Mouse (Mus musculus): ENCODE results near the gene Klhl11. TPM values are rescaled to one million over a fixed set of nuclear protein-coding genes. Genes with fewer than 3 reads are reported as not detected.

Gene Klhl11
- total and polyA plus RNA-seq, 3 experiments, result 3.4 to 28.3 (median 27.5) TPM

- Histone ChIP-seq H3K9me3 (replicated peaks) (no peaks in the 10 kb centered on the region), H3K27me3 (ENCODE audit: insufficient read depth, low read length) (no peaks in the 10 kb centered on the region), H3K4me3 (ENCODE audit: low read depth, low read length) (no peak overlapping the region; the same call in 1 of the 2 replicates), H3K36me3 (replicated peaks) (peaks cover 66% of the 10 kb centered on the region), H3K4me1 (ENCODE audit: insufficient read depth, low read depth, low read length) (peaks cover 65% of the 10 kb centered on the region)
- no peak for TF ChIP-seq GATA2 (IDR thresholded peaks at IDR 0.05; ENCODE audit: borderline replicate concordance, low read depth, low read length)
- peak; percentile 71 for TF ChIP-seq TAL1 (conservative IDR thresholded peaks at IDR 0.05; ENCODE audit: low read depth, low read length)
- TF ChIP-seq CTCF (IDR thresholded peaks at IDR 0.05; ENCODE audit: low read depth, low read length), result no peak
- TF ChIP-seq GATA1 (IDR thresholded peaks at IDR 0.05; ENCODE audit: borderline replicate concordance, low read length), result no peak
- TF ChIP-seq POLR2AphosphoS5 (IDR thresholded peaks at IDR 0.05; ENCODE audit: insufficient replicate concordance, low read depth, low read length), result no peak
- DNase-seq (ENCODE audit: low spot score) (peak; percentile 52), ATAC-seq (ENCODE audit: extremely low read depth, insufficient number of reproducible peaks, low FRiP score, poor library complexity, severe bottlenecking) (peak; percentile 94)
Observed at GRCm38 (mm10) chr11:100465229-100465792, 7.2 kb downstream of the Klhl11 start.

DNA sequence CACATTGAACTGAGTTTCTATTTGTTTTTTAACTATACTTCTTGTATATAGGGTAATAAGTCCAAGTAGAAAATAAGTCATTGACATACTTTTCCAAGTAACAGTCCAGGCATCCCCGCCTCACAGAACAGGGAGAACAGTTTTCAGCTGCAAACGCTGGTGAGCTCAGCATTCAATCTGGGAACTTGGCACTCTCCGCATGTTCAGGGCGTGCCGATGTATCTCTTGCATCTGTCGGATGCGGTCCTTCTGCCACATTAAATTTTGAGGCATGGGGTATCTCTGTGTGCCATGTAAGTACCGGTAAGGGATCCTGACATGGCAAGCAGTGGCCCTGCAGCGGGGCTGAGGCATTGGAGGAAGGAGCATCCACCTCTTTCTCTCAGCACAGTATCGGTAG lies 9.8 kb downstream of the Klhl11 start:
- peaks cover 66% of the 10 kb centered on the region for H3K36me3 ChIP-seq (replicated peaks)
- peaks cover 43% of the 10 kb centered on the region for H3K4me1 ChIP-seq (ENCODE audit: insufficient read depth, low read depth, low read length)
- no peaks in the 10 kb centered on the region for H3K9me3 ChIP-seq (replicated peaks)
- no peaks in the 10 kb centered on the region for H3K27me3 ChIP-seq (ENCODE audit: insufficient read depth, low read length)
- no peak for ATAC-seq (ENCODE audit: extremely low read depth, insufficient number of reproducible peaks, low FRiP score, poor library complexity, severe bottlenecking)
- no peak overlapping the region for H3K4me3 ChIP-seq (ENCODE audit: low read depth, low read length)
- TF ChIP-seq CTCF (IDR thresholded peaks at IDR 0.05; ENCODE audit: low read depth, low read length), result no peak
- TF ChIP-seq GATA1 (IDR thresholded peaks at IDR 0.05; ENCODE audit: borderline replicate concordance, low read length), result no peak
- TF ChIP-seq GATA2 (IDR thresholded peaks at IDR 0.05; ENCODE audit: borderline replicate concordance, low read depth, low read length), result no peak
- no peak for TF ChIP-seq POLR2AphosphoS5 (IDR thresholded peaks at IDR 0.05; ENCODE audit: insufficient replicate concordance, low read depth, low read length)
- TF ChIP-seq TAL1 (conservative IDR thresholded peaks at IDR 0.05; ENCODE audit: low read depth, low read length), result no peak
- DNase-seq (ENCODE audit: low spot score), result no peak

DNA sequence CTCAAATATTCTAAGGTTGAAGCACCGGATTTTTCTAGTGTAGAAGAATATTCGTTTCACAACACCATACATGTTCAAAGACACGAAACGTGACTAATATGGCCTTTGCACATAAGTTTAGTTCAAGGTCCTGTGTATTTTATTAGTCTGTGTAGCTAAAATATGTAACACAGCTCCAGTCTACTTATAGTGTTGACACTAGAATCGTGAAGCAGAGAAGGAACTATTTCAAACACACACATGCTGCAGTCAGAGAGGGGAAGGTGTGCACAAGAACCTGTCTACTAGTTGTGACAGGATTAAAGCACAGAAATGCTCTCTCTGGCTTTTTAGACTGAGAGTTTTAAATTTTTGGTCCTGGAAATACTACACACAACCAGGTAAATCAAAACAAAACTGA lies 14.8 kb downstream of the Klhl11 start:
- ATAC-seq (ENCODE audit: extremely low read depth, insufficient number of reproducible peaks, low FRiP score, poor library complexity, severe bottlenecking) (no peak), DNase-seq (ENCODE audit: low spot score) (no peak)
- H3K36me3 ChIP-seq (replicated peaks), result peaks cover 62% of the 10 kb centered on the region
- H3K4me3 ChIP-seq (ENCODE audit: low read depth, low read length), result no peak overlapping the region
- TF ChIP-seq TAL1 (conservative IDR thresholded peaks at IDR 0.05; ENCODE audit: low read depth, low read length), result no peak
- no peak for TF ChIP-seq POLR2AphosphoS5 (IDR thresholded peaks at IDR 0.05; ENCODE audit: insufficient replicate concordance, low read depth, low read length)
- TF ChIP-seq GATA2 (IDR thresholded peaks at IDR 0.05; ENCODE audit: borderline replicate concordance, low read depth, low read length), result no peak
- TF ChIP-seq GATA1 (IDR thresholded peaks at IDR 0.05; ENCODE audit: borderline replicate concordance, low read length), result no peak
- TF ChIP-seq CTCF (IDR thresholded peaks at IDR 0.05; ENCODE audit: low read depth, low read length), result no peak
- H3K9me3 ChIP-seq (replicated peaks), result no peaks in the 10 kb centered on the region
- H3K27me3 ChIP-seq (ENCODE audit: insufficient read depth, low read length), result no peaks in the 10 kb centered on the region
- peaks cover 5% of the 10 kb centered on the region for H3K4me1 ChIP-seq (ENCODE audit: insufficient read depth, low read depth, low read length)

DNA sequence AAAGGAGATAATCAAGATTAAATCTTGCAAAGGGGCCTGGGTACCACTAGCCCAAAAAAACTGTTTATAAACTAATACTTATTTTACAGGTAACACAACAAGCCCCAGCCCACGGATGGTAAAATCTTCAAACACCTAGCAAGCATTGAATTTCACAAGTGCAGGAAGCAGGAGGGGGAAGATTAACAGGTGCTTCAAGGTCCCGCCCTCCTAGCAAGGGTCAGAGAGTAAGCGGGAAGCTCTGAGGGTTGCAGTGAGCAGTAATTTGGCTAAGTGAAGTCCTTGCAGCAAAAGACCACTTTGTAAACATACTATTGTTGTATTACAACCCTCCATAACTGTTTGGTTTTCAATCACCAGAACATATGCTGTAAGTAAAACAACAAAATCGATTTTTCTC lies 15.3 kb downstream of the Klhl11 start:
- no peak overlapping the region for H3K4me3 ChIP-seq (ENCODE audit: low read depth, low read length)
- peaks cover 4% of the 10 kb centered on the region; the same call in 1 of the 2 replicates for H3K4me1 ChIP-seq (ENCODE audit: insufficient read depth, low read depth, low read length)
- no peak for DNase-seq (ENCODE audit: low spot score)
- TF ChIP-seq CTCF (IDR thresholded peaks at IDR 0.05; ENCODE audit: low read depth, low read length), result no peak
- no peak for TF ChIP-seq GATA2 (IDR thresholded peaks at IDR 0.05; ENCODE audit: borderline replicate concordance, low read depth, low read length)
- TF ChIP-seq GATA1 (IDR thresholded peaks at IDR 0.05; ENCODE audit: borderline replicate concordance, low read length), result no peak
- TF ChIP-seq TAL1 (conservative IDR thresholded peaks at IDR 0.05; ENCODE audit: low read depth, low read length), result no peak
- TF ChIP-seq POLR2AphosphoS5 (IDR thresholded peaks at IDR 0.05; ENCODE audit: insufficient replicate concordance, low read depth, low read length), result no peak
- peaks cover 57% of the 10 kb centered on the region for H3K36me3 ChIP-seq (replicated peaks)
- H3K27me3 ChIP-seq (ENCODE audit: insufficient read depth, low read length), result no peaks in the 10 kb centered on the region
- no peak for ATAC-seq (ENCODE audit: extremely low read depth, insufficient number of reproducible peaks, low FRiP score, poor library complexity, severe bottlenecking)
- H3K9me3 ChIP-seq (replicated peaks), result no peaks in the 10 kb centered on the region

GRCm38 (mm10) chr11:100442625-100443024 lies 29.9 kb downstream of the Klhl11 start:
- DNase-seq (ENCODE audit: low spot score), result no peak

GRCm38 (mm10) chr11:100441797-100442196 lies 30.7 kb downstream of the Klhl11 start, which contains the start of the genes Nt5c3b and Klhl10:
Gene Nt5c3b (minus strand): TSS chr11:100441808.
Gene Klhl10 (plus strand): TSS chr11:100441917.
- Histone ChIP-seq H3K4me3 (ENCODE audit: low read depth, low read length) (peak within 1 kb of the TSS; percentile 78), H3K9me3 (replicated peaks) (no peaks in the 10 kb centered on the region), H3K27me3 (ENCODE audit: insufficient read depth, low read length) (0 out of 2 replicates have a peak, but pooled peaks cover 3% of the 10 kb centered on the region), H3K4me1 (ENCODE audit: insufficient read depth, low read depth, low read length) (peaks cover 18% of the 10 kb centered on the region), H3K36me3 (replicated peaks) (peaks cover 24% of the 10 kb centered on the region)
- no peak for ATAC-seq (ENCODE audit: extremely low read depth, insufficient number of reproducible peaks, low FRiP score, poor library complexity, severe bottlenecking)
- no peak for DNase-seq (ENCODE audit: low spot score)
- TF ChIP-seq GATA2 (IDR thresholded peaks at IDR 0.05; ENCODE audit: borderline replicate concordance, low read depth, low read length), result no peak
- no peak for TF ChIP-seq POLR2AphosphoS5 (IDR thresholded peaks at IDR 0.05; ENCODE audit: insufficient replicate concordance, low read depth, low read length)
- no peak for TF ChIP-seq CTCF (IDR thresholded peaks at IDR 0.05; ENCODE audit: low read depth, low read length)
- TF ChIP-seq GATA1 (IDR thresholded peaks at IDR 0.05; ENCODE audit: borderline replicate concordance, low read length), result no peak
- TF ChIP-seq TAL1 (conservative IDR thresholded peaks at IDR 0.05; ENCODE audit: low read depth, low read length), result no peak

More at GRCm38 (mm10) chr11:100442625-100443024, 29.9 kb downstream of the Klhl11 start:
- no peak for ATAC-seq (ENCODE audit: extremely low read depth, insufficient number of reproducible peaks, low FRiP score, poor library complexity, severe bottlenecking)
- 0 out of 2 replicates have a peak, but pooled peaks cover 3% of the 10 kb centered on the region for H3K27me3 ChIP-seq (ENCODE audit: insufficient read depth, low read length)
- H3K36me3 ChIP-seq (replicated peaks), result peaks cover 16% of the 10 kb centered on the region
- H3K9me3 ChIP-seq (replicated peaks), result no peaks in the 10 kb centered on the region
- TF ChIP-seq POLR2AphosphoS5 (IDR thresholded peaks at IDR 0.05; ENCODE audit: insufficient replicate concordance, low read depth, low read length) (no peak), GATA1 (IDR thresholded peaks at IDR 0.05; ENCODE audit: borderline replicate concordance, low read length) (no peak), GATA2 (IDR thresholded peaks at IDR 0.05; ENCODE audit: borderline replicate concordance, low read depth, low read length) (no peak), CTCF (IDR thresholded peaks at IDR 0.05; ENCODE audit: low read depth, low read length) (no peak), TAL1 (conservative IDR thresholded peaks at IDR 0.05; ENCODE audit: low read depth, low read length) (no peak)
- H3K4me1 ChIP-seq (ENCODE audit: insufficient read depth, low read depth, low read length), result peaks cover 18% of the 10 kb centered on the region
- H3K4me3 ChIP-seq (ENCODE audit: low read depth, low read length), result no peak overlapping the region
